Mouse (Mus musculus): ENCODE data around the gene Ccdc78. TPM values are rescaled to one million over a fixed set of nuclear protein-coding genes. Genes with fewer than 3 reads are reported as not detected.

Gene Ccdc78
- total RNA-seq, 2 experiments from 2014 or later = not detected

- ATAC-seq (replicated peaks; ENCODE audit: low FRiP score, poor library complexity, severe bottlenecking) = no peak
These were observed 44.5 kb downstream of the Ccdc78 start for GRCm38 (mm10) chr17:25830806-25831431.

DNA sequence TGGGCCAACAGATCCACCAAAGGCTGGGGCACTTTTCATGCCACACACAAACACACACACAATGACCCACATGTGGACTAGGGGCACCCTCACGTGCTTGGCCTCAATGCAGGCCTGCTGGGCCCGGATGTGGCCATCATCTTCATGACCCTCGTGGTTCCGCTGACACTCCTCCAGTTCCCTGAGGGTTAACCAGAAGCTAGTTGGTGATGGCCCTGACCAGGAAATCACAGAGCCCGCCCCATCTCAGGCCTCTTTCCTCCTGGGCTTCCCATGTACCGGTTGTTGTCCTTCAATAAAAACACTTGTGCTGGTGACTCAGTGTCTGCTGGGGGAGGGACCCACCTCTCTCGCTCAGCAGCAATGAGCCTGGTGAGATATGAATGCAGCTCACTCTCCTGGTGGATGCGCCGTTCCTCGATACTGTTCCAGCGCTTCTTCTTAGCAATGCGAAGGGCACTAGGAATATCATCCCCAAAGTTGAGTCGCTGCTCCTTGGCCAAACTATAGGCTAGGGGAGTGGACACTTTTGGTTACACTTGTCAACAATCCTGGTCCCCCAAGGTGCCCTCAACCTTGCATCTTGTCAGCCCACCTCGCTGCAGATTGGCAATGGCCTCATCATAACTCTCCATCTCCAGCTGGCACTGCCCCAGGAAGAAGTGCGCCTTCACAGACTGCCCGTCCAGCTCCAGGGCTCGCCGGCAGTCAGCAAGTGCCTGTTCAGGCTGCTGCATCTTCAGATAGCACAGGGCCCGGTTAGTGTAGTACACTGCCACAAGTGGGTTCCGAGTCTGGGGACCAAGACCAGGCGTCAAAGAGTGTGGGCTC lies 45.3 kb downstream of the Ccdc78 start:
- ATAC-seq (replicated peaks; ENCODE audit: low FRiP score, poor library complexity, severe bottlenecking) = no peak

- peak; percentile 80 for ATAC-seq (replicated peaks; ENCODE audit: low FRiP score, poor library complexity, severe bottlenecking)
These were observed 46.3 kb downstream of the Ccdc78 start for GRCm38 (mm10) chr17:25832436-25833290.

DNA sequence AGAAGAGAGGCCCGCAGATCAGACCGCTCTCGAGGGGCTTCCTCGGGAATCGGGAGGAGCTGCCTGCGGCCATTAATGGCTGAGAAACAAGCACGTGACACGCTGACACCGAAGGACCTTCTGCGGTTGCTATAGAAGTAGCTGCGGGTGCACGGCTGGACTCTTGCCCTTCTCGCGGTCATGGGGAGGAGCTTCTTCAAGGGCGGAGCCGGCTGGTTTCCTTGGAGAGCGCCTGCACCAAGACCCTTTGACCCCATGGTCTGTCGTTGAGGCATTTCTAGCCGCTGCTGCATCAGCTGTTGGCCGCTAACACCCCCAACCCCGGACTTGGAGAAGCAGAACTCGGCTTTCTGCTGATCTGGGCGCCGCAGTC lies 46.9 kb downstream of the Ccdc78 start, which contains the start of gene Stub1:
Gene Stub1, minus strand, starts transcription at position 114 of the 373 bp plus-strand sequence.
- ATAC-seq (replicated peaks; ENCODE audit: low FRiP score, poor library complexity, severe bottlenecking) = peak; percentile 54

DNA sequence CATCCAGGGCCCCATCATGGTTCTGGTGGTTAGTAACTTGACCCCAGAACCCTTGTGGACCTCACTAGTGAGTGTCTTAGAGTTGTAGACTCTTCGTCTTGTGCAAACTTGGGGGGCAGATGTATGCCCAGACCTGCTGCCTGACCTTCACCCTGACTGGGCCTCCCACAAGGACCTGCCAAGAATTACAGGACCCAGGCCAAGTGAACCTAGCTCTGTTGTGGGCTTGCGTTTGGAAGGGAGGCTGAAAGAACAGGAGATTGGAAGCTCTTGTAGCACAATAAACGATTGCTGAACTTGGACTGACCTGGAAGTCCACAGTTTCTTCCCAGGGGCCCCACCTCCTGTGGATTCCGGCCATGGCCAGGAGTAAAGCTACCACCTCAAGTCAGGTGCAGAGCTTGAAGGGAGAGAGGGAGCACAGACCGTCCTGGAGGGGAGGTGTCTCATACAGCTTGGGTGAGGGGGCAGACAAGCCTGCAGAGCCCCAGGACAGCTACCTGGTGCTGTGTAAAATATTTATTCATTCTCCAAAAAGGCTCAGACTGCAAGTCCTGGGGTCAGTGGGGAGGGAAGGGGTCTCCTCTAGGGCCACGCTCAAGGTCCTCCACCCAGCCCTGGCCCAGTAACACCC lies 47.7 kb downstream of the Ccdc78 start:
- no peak for ATAC-seq (replicated peaks; ENCODE audit: low FRiP score, poor library complexity, severe bottlenecking)

DNA sequence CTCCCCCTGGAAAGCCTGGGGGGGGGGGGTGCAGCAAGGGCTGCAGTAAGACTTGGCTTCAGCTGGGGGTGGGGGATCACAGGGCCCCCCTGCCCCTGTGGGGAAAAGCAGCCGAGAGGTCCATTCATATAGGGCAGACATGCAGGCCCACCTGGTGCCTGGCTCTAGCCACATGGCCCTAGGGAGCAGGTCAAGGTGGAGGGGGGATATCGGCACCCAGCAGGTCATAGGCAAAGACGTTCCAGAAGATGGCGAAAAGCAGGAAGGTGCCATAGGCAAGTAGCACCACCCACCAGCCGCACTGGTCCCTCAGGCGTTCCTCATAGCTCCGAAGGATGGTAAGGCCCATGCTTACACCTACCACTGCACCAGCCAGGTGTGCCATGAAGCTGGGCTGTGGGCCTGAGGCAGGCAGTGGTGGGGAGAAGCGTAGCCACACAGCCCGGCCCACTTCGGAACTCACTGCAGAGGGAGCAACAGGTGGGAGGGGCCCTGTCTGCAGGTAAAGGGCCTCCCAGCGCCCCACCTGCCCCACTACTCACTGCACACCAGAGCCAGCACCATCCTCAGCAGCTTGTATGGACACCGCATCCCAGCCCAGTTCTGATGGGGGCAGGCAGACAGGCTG lies 48.3 kb downstream of the Ccdc78 start:
- no peak for ATAC-seq (replicated peaks; ENCODE audit: low FRiP score, poor library complexity, severe bottlenecking)

DNA sequence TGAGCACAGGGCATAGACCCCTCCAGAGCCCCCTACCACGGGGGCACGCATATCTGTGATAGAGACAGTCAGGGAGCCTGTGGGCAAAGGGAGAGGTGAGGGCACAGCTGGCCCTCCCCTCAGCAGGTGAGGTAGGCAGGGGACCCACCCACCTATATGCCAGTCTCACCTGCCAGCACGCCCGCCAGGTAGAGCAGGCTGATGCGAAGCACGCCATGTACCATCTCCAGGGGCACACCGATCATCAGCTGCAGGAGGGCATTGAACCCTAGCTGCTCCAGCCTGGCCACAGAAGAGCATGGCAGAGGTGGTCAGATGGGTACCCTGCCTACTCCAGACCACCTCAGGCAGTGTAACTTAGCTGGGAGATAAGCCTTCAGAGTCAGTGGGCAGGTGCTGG lies 48.9 kb downstream of the Ccdc78 start:
- ATAC-seq (replicated peaks; ENCODE audit: low FRiP score, poor library complexity, severe bottlenecking) = no peak

GRCm38 (mm10) chr17:25835816-25836215 lies 49.4 kb downstream of the Ccdc78 start:
- no peak for ATAC-seq (replicated peaks; ENCODE audit: low FRiP score, poor library complexity, severe bottlenecking)

GRCm38 (mm10) chr17:25836397-25837075 lies 50.2 kb downstream of the Ccdc78 start:
- ATAC-seq (replicated peaks; ENCODE audit: low FRiP score, poor library complexity, severe bottlenecking) = no peak

DNA sequence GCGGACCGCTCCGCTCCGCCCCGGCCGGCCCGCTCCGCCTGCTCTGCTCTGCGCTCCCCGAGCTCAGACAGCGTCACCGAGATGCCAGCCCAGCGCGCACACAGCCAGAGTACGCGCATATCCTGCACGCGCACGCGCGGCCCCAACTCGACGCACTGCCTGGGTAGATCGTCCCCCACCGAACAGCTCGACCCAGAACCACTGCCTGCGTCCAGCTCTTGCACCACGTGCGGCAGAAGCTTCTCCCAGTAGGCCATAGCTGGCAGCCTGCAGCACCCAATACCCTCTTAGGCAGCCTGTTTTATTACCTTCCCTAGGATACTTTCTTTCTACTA lies 50.7 kb downstream of the Ccdc78 start, which contains the start of gene Rhbdl1:
Gene Rhbdl1, minus strand, starts transcription at position 220 of the 335 bp plus-strand sequence.
- ATAC-seq (replicated peaks; ENCODE audit: low FRiP score, poor library complexity, severe bottlenecking) = no peak

- no peak for ATAC-seq (replicated peaks; ENCODE audit: low FRiP score, poor library complexity, severe bottlenecking)
These were observed 51.2 kb downstream of the Ccdc78 start for GRCm38 (mm10) chr17:25837533-25837932.

DNA sequence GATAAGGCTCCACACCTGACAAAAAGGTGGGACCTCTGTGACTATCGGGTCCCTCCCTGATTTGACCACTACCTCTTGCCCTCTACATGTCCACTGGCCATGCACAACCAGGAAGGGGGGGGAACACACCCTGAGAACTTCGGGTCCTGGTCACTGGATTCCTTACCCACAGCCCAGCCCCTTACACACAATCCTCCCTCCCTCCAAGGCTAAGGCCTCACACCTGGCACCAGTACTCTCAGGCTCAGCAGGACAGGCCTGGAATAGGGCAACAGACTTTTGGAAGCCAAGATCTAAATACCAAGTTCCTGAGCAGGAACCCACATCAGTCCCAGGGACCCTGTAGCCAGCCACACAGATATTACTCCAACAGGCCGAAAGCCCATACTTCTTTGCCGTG lies 52.5 kb downstream of the Ccdc78 start:
- no peak for ATAC-seq (replicated peaks; ENCODE audit: low FRiP score, poor library complexity, severe bottlenecking)

GRCm38 (mm10) chr17:25839455-25840235 lies 53.3 kb downstream of the Ccdc78 start:
- no peak for ATAC-seq (replicated peaks; ENCODE audit: low FRiP score, poor library complexity, severe bottlenecking)

Other genes starting within 250 kb of the Ccdc78 start
- not detected in 2 replicates for gene Sox8, start 215.9 kb upstream of the Ccdc78 start, total RNA-seq (2015; ENCODE audit: low replicate concordance)
- gene Sox8, start 215.9 kb upstream of the Ccdc78 start, total RNA-seq (2017; ENCODE audit: low replicate concordance) = not detected in 2 replicates
- gene Lmf1, start 207.5 kb upstream of the Ccdc78 start, total RNA-seq (2015; ENCODE audit: low replicate concordance) = 2.9 and 3.4 TPM in 2 replicates
- 0.53 and 4.9 TPM in 2 replicates for gene Lmf1, start 207.5 kb upstream of the Ccdc78 start, total RNA-seq (2017; ENCODE audit: low replicate concordance)
- gene Gng13, start 69.4 kb upstream of the Ccdc78 start, total RNA-seq (2015; ENCODE audit: low replicate concordance) = not detected in 2 replicates
- not detected in 2 replicates for gene Gng13, start 69.4 kb upstream of the Ccdc78 start, total RNA-seq (2017; ENCODE audit: low replicate concordance)
- gene Chtf18, start 59.2 kb upstream of the Ccdc78 start, total RNA-seq (2015; ENCODE audit: low replicate concordance) = 15.5 and 33.2 TPM in 2 replicates
- 56.2 and 62.6 TPM in 2 replicates for gene Chtf18, start 59.2 kb upstream of the Ccdc78 start, total RNA-seq (2017; ENCODE audit: low replicate concordance)
- gene Rpusd1, start 58.9 kb upstream of the Ccdc78 start, total RNA-seq (2015; ENCODE audit: low replicate concordance) = 1.1 and 2.1 TPM in 2 replicates
- 0.26 and 3.7 TPM in 2 replicates for gene Rpusd1, start 58.9 kb upstream of the Ccdc78 start, total RNA-seq (2017; ENCODE audit: low replicate concordance)
- not detected in 2 replicates for gene Mslnl, start 50.5 kb upstream of the Ccdc78 start, total RNA-seq (2015; ENCODE audit: low replicate concordance)
- not detected in 2 replicates for gene Mslnl, start 50.5 kb upstream of the Ccdc78 start, total RNA-seq (2017; ENCODE audit: low replicate concordance)
- gene Msln, start 32.2 kb upstream of the Ccdc78 start, total RNA-seq (2015; ENCODE audit: low replicate concordance) = not detected in 2 replicates
- gene Msln, start 32.2 kb upstream of the Ccdc78 start, total RNA-seq (2017; ENCODE audit: low replicate concordance) = not detected in 2 replicates
- 0.42 and 6.8 TPM in 2 replicates for gene Narfl, start 12.8 kb upstream of the Ccdc78 start, total RNA-seq (2015; ENCODE audit: low replicate concordance)
- 7.1 and 12.0 TPM in 2 replicates for gene Narfl, start 12.8 kb upstream of the Ccdc78 start, total RNA-seq (2017; ENCODE audit: low replicate concordance)
- gene Haghl, start 907 bp upstream of the Ccdc78 start, total RNA-seq (2015; ENCODE audit: low replicate concordance) = 8.6 and 9.6 TPM in 2 replicates
- gene Haghl, start 907 bp upstream of the Ccdc78 start, total RNA-seq (2017; ENCODE audit: low replicate concordance) = 2.3 and 6.0 TPM in 2 replicates
- gene Fam173a, start 6.3 kb downstream of the Ccdc78 start, total RNA-seq (2015; ENCODE audit: low replicate concordance) = 38.1 and 51.5 TPM in 2 replicates
- gene Fam173a, start 6.3 kb downstream of the Ccdc78 start, total RNA-seq (2017; ENCODE audit: low replicate concordance) = 5.4 and 16.7 TPM in 2 replicates
- not detected in 2 replicates for gene AC134908.4, start 9.1 kb downstream of the Ccdc78 start, total RNA-seq (2015; ENCODE audit: low replicate concordance)
- not detected in 2 replicates for gene AC134908.4, start 9.1 kb downstream of the Ccdc78 start, total RNA-seq (2017; ENCODE audit: low replicate concordance)
- gene Metrn, start 10.6 kb downstream of the Ccdc78 start, total RNA-seq (2015; ENCODE audit: low replicate concordance) = not detected in 2 replicates
- gene Metrn, start 10.6 kb downstream of the Ccdc78 start, total RNA-seq (2017; ENCODE audit: low replicate concordance) = 5.4 and 5.9 TPM in 2 replicates
- not detected in 2 replicates for gene Fbxl16, start 22.5 kb downstream of the Ccdc78 start, total RNA-seq (2015; ENCODE audit: low replicate concordance)
- not detected in 2 replicates for gene Fbxl16, start 22.5 kb downstream of the Ccdc78 start, total RNA-seq (2017; ENCODE audit: low replicate concordance)
- gene Wdr24, start 37.0 kb downstream of the Ccdc78 start, total RNA-seq (2015; ENCODE audit: low replicate concordance) = 4.2 and 6.5 TPM in 2 replicates
- 7.0 and 14.5 TPM in 2 replicates for gene Wdr24, start 37.0 kb downstream of the Ccdc78 start, total RNA-seq (2017; ENCODE audit: low replicate concordance)
- 5.4 and 6.1 TPM in 2 replicates for gene Jmjd8, start 42.3 kb downstream of the Ccdc78 start, total RNA-seq (2015; ENCODE audit: low replicate concordance)
- 2.7 and 9.1 TPM in 2 replicates for gene Jmjd8, start 42.3 kb downstream of the Ccdc78 start, total RNA-seq (2017; ENCODE audit: low replicate concordance)
- gene Stub1, start 46.8 kb downstream of the Ccdc78 start, total RNA-seq (2015; ENCODE audit: low replicate concordance) = 58.7 and 86.4 TPM in 2 replicates
- gene Stub1, start 46.8 kb downstream of the Ccdc78 start, total RNA-seq (2017; ENCODE audit: low replicate concordance) = 47.1 and 58.4 TPM in 2 replicates
- gene Rhbdl1, start 50.7 kb downstream of the Ccdc78 start, total RNA-seq (2015; ENCODE audit: low replicate concordance) = 4.6 TPM in 1 of 2 replicates, not detected in the other
- gene Rhbdl1, start 50.7 kb downstream of the Ccdc78 start, total RNA-seq (2017; ENCODE audit: low replicate concordance) = 0.77 TPM in 1 of 2 replicates, not detected in the other
- 1.3 and 1.4 TPM in 2 replicates for gene Gm20683, start 55.2 kb downstream of the Ccdc78 start, total RNA-seq (2015; ENCODE audit: low replicate concordance)
- 1.8 TPM in 1 of 2 replicates, not detected in the other for gene Gm20683, start 55.2 kb downstream of the Ccdc78 start, total RNA-seq (2017; ENCODE audit: low replicate concordance)
- gene Rhot2, start 58.3 kb downstream of the Ccdc78 start, total RNA-seq (2015; ENCODE audit: low replicate concordance) = 34.4 and 37.1 TPM in 2 replicates
- gene Rhot2, start 58.3 kb downstream of the Ccdc78 start, total RNA-seq (2017; ENCODE audit: low replicate concordance) = 39.1 and 41.5 TPM in 2 replicates
- 52.8 and 61.6 TPM in 2 replicates for gene Wdr90, start 74.9 kb downstream of the Ccdc78 start, total RNA-seq (2015; ENCODE audit: low replicate concordance)
- gene Wdr90, start 74.9 kb downstream of the Ccdc78 start, total RNA-seq (2017; ENCODE audit: low replicate concordance) = 26.4 and 37.6 TPM in 2 replicates
- 4.2 and 11.9 TPM in 2 replicates for gene Mcrip2, start 82.2 kb downstream of the Ccdc78 start, total RNA-seq (2015; ENCODE audit: low replicate concordance)
- 3.5 TPM in 1 of 2 replicates, not detected in the other for gene Mcrip2, start 82.2 kb downstream of the Ccdc78 start, total RNA-seq (2017; ENCODE audit: low replicate concordance)
- 10.1 and 17.3 TPM in 2 replicates for gene Mettl26, start 88.5 kb downstream of the Ccdc78 start, total RNA-seq (2015; ENCODE audit: low replicate concordance)
- gene Mettl26, start 88.5 kb downstream of the Ccdc78 start, total RNA-seq (2017; ENCODE audit: low replicate concordance) = 7.1 and 7.7 TPM in 2 replicates
- not detected in 2 replicates for gene Wfikkn1, start 94.3 kb downstream of the Ccdc78 start, total RNA-seq (2015; ENCODE audit: low replicate concordance)
- 0.26 and 1.7 TPM in 2 replicates for gene Wfikkn1, start 94.3 kb downstream of the Ccdc78 start, total RNA-seq (2017; ENCODE audit: low replicate concordance)
- gene Rab40c, start 133.1 kb downstream of the Ccdc78 start, total RNA-seq (2015; ENCODE audit: low replicate concordance) = 2.2 and 2.5 TPM in 2 replicates
- gene Rab40c, start 133.1 kb downstream of the Ccdc78 start, total RNA-seq (2017; ENCODE audit: low replicate concordance) = 0.98 and 3.2 TPM in 2 replicates
- 1,618 and 1,746 TPM in 2 replicates for gene Pigq, start 158.4 kb downstream of the Ccdc78 start, total RNA-seq (2015; ENCODE audit: low replicate concordance)
- 1,554 and 1,638 TPM in 2 replicates for gene Pigq, start 158.4 kb downstream of the Ccdc78 start, total RNA-seq (2017; ENCODE audit: low replicate concordance)
- gene Nhlrc4, start 158.4 kb downstream of the Ccdc78 start, total RNA-seq (2015; ENCODE audit: low replicate concordance) = 13.7 and 13.8 TPM in 2 replicates
- 13.7 and 18.9 TPM in 2 replicates for gene Nhlrc4, start 158.4 kb downstream of the Ccdc78 start, total RNA-seq (2017; ENCODE audit: low replicate concordance)
- gene A930017K11Rik, start 166.0 kb downstream of the Ccdc78 start, total RNA-seq (2015; ENCODE audit: low replicate concordance) = not detected in 2 replicates
- not detected in 2 replicates for gene A930017K11Rik, start 166.0 kb downstream of the Ccdc78 start, total RNA-seq (2017; ENCODE audit: low replicate concordance)
- gene Capn15, start 199.2 kb downstream of the Ccdc78 start, total RNA-seq (2015; ENCODE audit: low replicate concordance) = 9.6 and 9.7 TPM in 2 replicates
- 5.7 and 9.1 TPM in 2 replicates for gene Capn15, start 199.2 kb downstream of the Ccdc78 start, total RNA-seq (2017; ENCODE audit: low replicate concordance)